Mouse (Mus musculus) liver, embryonic 14.5 days (tissue): ENCODE data around the gene Shtn1. TPM values are rescaled to one million over a fixed set of nuclear protein-coding genes. Genes with fewer than 3 reads are reported as not detected.

ENCODE experiments used
- ATAC-seq: fragments of 200-750 bp; cut with Nextera tagmentation; 2 replicates; pipeline ENCODE4 v1.8.0; 2017; ENCODE audit warnings: moderate number of reproducible peaks, mild to moderate bottlenecking, moderate library complexity; ENCODE audit not compliant: insufficient read depth
- DNase-seq, 3 experiments: peaks; one replicate each; pipeline ENCODE4 v3.0.0-alpha.2; 2012 to 2013; ENCODE audit warnings: low read depth in 3 of 3, low spot score in 3 of 3
- H3K27ac ChIP-seq: fragments of 300-500 bp; sonication (generic); 2 replicates; pipeline ENCODE4 v1.5.1; 2014; ENCODE audit warnings: moderate library complexity, mild to moderate bottlenecking, control low read depth, inconsistent platforms
- H3K27me3 ChIP-seq: fragments of 300-500 bp; sonication (generic); 2 replicates; pipeline ENCODE4 v1.6.1; 2014; ENCODE audit warnings: mild to moderate bottlenecking, low read length, moderate library complexity; ENCODE audit not compliant: control insufficient read depth, insufficient read depth
- H3K36me3 ChIP-seq: fragments of 300-500 bp; sonication (generic); replicated peaks from 2 replicates; pipeline ENCODE4 v1.6.1; 2014; ENCODE audit warnings: low read depth; ENCODE audit not compliant: control insufficient read depth, insufficient read depth
- H3K4me1 ChIP-seq, 2 experiments: fragments of 200-500 bp in 1 of 2; fragments of 300-500 bp in 1 of 2; sonication (generic) in 1 of 2; replicated peaks; 2 replicates each; pipeline ENCODE4 v1.6.1; 2012 to 2014; ENCODE audit warnings: antibody characterized with exemption in 1 of 2, inconsistent platforms in 1 of 2, low read length in 1 of 2; ENCODE audit not compliant: control insufficient read depth in 2 of 2, insufficient read depth in 2 of 2
- H3K4me2 ChIP-seq: fragments of 300-500 bp; sonication (generic); 2 replicates; pipeline ENCODE4 v1.6.1; 2014; ENCODE audit warnings: low read depth, mild to moderate bottlenecking, control low read depth, moderate library complexity
- H3K4me3 ChIP-seq, 2 experiments: fragments of 200-500 bp in 1 of 2; fragments of 300-500 bp in 1 of 2; sonication (generic) in 1 of 2; 2 replicates each; pipeline ENCODE4 v1.5.1; 2012 to 2014; ENCODE audit warnings: low read depth in 2 of 2, low read length in 2 of 2, mild to moderate bottlenecking in 2 of 2, control low read depth in 1 of 2, inconsistent platforms in 1 of 2, moderate library complexity in 1 of 2; ENCODE audit not compliant: insufficient read depth in 1 of 2
- H3K9ac ChIP-seq: fragments of 300-500 bp; sonication (generic); replicated peaks from 2 replicates; pipeline ENCODE4 v1.6.1; 2014; ENCODE audit warnings: mild to moderate bottlenecking, control low read depth, moderate library complexity
- H3K9me3 ChIP-seq: fragments of 300-500 bp; sonication (generic); 2 replicates; pipeline ENCODE4 v1.6.1; 2016; ENCODE audit warnings: low read length, mixed read lengths; ENCODE audit not compliant: control insufficient read depth
- CTCF ChIP-seq: IDR thresholded peaks from 2 replicates; pipeline ENCODE4 v1.5.1; 2016; ENCODE audit warnings: antibody characterized with exemption, low read depth, control low read depth
- EP300 ChIP-seq: IDR thresholded peaks from 2 replicates; pipeline ENCODE4 v1.6.1; 2016; ENCODE audit warnings: antibody characterized with exemption, low read depth
- WGBS: fragments of 180-500 bp; shearing (Covaris S2); extraction: QIAGEN DNeasy Blood & Tissue Kit; methylation state at CpG from one replicate; pipeline ENCODE4 v1.1.7; 2014; ENCODE audit not compliant: insufficient replicate concordance; 5-methylcytosine and 5-hydroxymethylcytosine counted together
- polyA plus RNA-seq, 2 experiments: library from polyadenylated mRNA; depleted of rRNA in 1 of 2; stranded (reverse) in 1 of 2; unstranded in 1 of 2; fragments of >200 nt; fragmentation: Nextera tagmentation in 1 of 2; extraction: Ambion mirVana in 1 of 2; gene quantifications; 2 replicates each; pipeline versions ENCODE4 v1.2.1 to v1.2.3; 2012 to 2014

Shtn1 gene
- 0.40 and 0.57 TPM in 2 replicates for polyA plus RNA-seq (2012; rRNA removed)
- 0.41 and 0.54 TPM in 2 replicates for polyA plus RNA-seq (2014; fragmentation: Nextera tagmentation; extraction: Ambion mirVana)

GRCm38 (mm10) chr19:59075472-59076101, at the start of gene Shtn1:
Gene Shtn1 (minus strand): TSS chr19:59076100.
- ATAC-seq (no peak), DNase-seq (no peak)
- Histone ChIP-seq H3K4me3 (peak within 1 kb of the TSS; percentile 24 to 41), H3K4me2 (peak within 1 kb of the TSS; percentile 57), H3K27ac (no peak within 1 kb of the TSS), H3K9ac (no peak within 1 kb of the TSS), H3K36me3 (no peaks in the 10 kb centered on the region), H3K27me3 (peaks cover 22% of the 10 kb centered on the region), H3K4me1 (no peaks in the 10 kb centered on the region), H3K9me3 (no peaks in the 10 kb centered on the region)
- 2% methylated on average over 38 of the region's 46 CpGs for WGBS
- no peak for TF ChIP-seq EP300
- no peak for TF ChIP-seq CTCF

- 53% methylated on average over 4 of the region's 4 CpGs for WGBS
- TF ChIP-seq EP300 (no peak), CTCF (no peak)
- no peak overlapping the region for H3K27ac ChIP-seq
- H3K27me3 ChIP-seq = no peaks in the 10 kb centered on the region
- no peaks in the 10 kb centered on the region for H3K36me3 ChIP-seq
- no peak overlapping the region for H3K9ac ChIP-seq
- H3K9me3 ChIP-seq = no peaks in the 10 kb centered on the region
- H3K4me3 ChIP-seq = no peak overlapping the region; a peak in 1 of 4 replicates
- no peak for ATAC-seq
- H3K4me2 ChIP-seq = no peak overlapping the region
- no peaks in the 10 kb centered on the region for H3K4me1 ChIP-seq
- no peak for DNase-seq
These were observed 38.3 kb upstream of the Shtn1 start for GRCm38 (mm10) chr19:59114152-59114551.

- H3K9ac ChIP-seq = no peak overlapping the region
- ATAC-seq (no peak), DNase-seq (no peak)
- H3K27ac ChIP-seq = no peak overlapping the region
- TF ChIP-seq EP300 (no peak), CTCF (no peak)
- H3K4me1 ChIP-seq = no peaks in the 10 kb centered on the region
- WGBS = 25% methylated on average over 1 of the region's 1 CpGs
- H3K4me3 ChIP-seq = no peak overlapping the region
- H3K27me3 ChIP-seq = no peaks in the 10 kb centered on the region
- no peaks in the 10 kb centered on the region for H3K9me3 ChIP-seq
- no peak overlapping the region for H3K4me2 ChIP-seq
- no peaks in the 10 kb centered on the region for H3K36me3 ChIP-seq
These were observed 34.0 kb upstream of the Shtn1 start for GRCm38 (mm10) chr19:59109937-59110336.

DNA sequence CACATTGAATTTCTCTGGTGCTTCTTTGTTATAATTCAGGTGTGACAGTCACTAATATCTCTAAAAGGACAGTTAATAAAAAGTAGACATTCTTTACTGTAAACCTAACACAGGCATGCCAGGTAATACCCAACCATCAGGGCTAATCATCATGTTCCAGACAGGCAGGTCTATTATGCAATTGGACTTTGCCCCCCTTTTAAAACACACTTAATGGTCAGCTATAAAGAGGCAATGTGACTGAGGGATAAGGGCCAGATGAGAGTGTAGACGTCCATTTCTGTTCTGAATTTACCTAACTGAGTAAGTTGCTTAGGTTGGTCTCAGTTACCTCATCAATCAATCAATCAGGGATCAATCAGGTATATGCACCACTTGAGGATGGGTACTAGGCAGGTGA, 22.4 kb upstream of the Shtn1 start:
- DNase-seq (no peak), ATAC-seq (no peak)
- H3K27ac ChIP-seq = no peak overlapping the region
- H3K36me3 ChIP-seq = no peaks in the 10 kb centered on the region
- no peak overlapping the region for H3K4me3 ChIP-seq
- no peaks in the 10 kb centered on the region for H3K27me3 ChIP-seq
- 46% methylated on average over 1 of the region's 1 CpGs for WGBS
- H3K4me2 ChIP-seq = no peak overlapping the region
- no peak overlapping the region for H3K9ac ChIP-seq
- no peaks in the 10 kb centered on the region for H3K9me3 ChIP-seq
- TF ChIP-seq EP300 (no peak), CTCF (no peak)
- no peaks in the 10 kb centered on the region for H3K4me1 ChIP-seq

GRCm38 (mm10) chr19:59092295-59092694, 16.4 kb upstream of the Shtn1 start:
- Histone ChIP-seq H3K27me3 (no peaks in the 10 kb centered on the region), H3K36me3 (no peaks in the 10 kb centered on the region), H3K9ac (no peak overlapping the region), H3K9me3 (no peaks in the 10 kb centered on the region), H3K4me2 (no peak overlapping the region), H3K27ac (no peak overlapping the region), H3K4me1 (no peaks in the 10 kb centered on the region), H3K4me3 (no peak overlapping the region)
- TF ChIP-seq CTCF (no peak), EP300 (no peak)
- ATAC-seq (no peak), DNase-seq (no peak)
- 61% methylated on average over 7 of the region's 7 CpGs for WGBS
